Mouse (Mus musculus): ENCODE measurements around the gene Alpk3. TPM values are rescaled to one million over a fixed set of nuclear protein-coding genes. Genes with fewer than 3 reads are reported as not detected.

The Alpk3 gene
- total RNA-seq, 2 experiments from 2014 or later: 286 to 347 TPM

DNA sequence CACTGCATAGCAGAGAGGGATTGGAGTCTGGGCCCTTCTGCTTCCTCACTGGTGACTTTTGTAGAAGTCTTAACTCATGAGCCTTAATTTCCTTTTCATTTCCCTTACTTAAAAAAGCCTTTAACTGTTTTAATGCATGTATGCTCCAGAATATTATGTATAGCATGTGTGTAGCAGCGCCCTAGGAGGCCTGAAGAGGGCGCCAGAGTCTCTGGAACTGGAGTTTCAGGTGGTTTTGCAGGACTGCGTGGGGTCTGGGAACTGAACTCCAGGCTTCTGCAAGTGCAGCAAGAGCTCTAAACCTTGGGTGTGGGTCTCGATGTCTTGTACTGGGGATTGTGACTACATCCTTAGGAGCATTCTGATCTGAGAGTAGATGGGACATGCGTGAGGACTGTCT lies 15.9 kb downstream of the Alpk3 start:
- no peak for DNase-seq (ENCODE audit: low spot score)

GRCm38 (mm10) chr7:81074546-81074945 lies 17.1 kb downstream of the Alpk3 start:
- peak; percentile 86 for DNase-seq (ENCODE audit: low spot score)

GRCm38 (mm10) chr7:81075299-81075698 lies 17.9 kb downstream of the Alpk3 start:
- DNase-seq (ENCODE audit: low spot score): no peak

GRCm38 (mm10) chr7:81075732-81076131 lies 18.3 kb downstream of the Alpk3 start:
- DNase-seq (ENCODE audit: low spot score): no peak

DNA sequence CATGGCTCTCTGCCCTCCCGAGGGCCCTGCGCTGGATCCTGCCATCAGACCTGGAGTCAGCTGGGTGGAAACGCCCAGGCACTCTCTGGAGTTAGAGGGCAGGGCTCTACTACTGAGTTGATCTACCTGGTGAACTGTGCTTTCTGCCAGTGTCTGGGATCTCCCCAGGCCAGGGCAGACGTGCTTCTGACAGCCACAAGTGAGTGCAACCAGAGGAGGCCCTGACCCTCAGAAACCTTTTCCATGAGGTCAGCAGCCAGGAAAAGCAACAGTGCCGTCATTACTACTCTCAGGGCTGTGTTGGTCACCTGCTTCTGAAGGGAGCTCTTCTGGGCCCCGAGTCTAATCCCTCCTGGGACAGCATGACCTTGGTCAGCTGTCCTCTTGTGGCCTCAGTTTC lies 19.6 kb downstream of the Alpk3 start:
- peak; percentile 74 for DNase-seq (ENCODE audit: low spot score)

DNA sequence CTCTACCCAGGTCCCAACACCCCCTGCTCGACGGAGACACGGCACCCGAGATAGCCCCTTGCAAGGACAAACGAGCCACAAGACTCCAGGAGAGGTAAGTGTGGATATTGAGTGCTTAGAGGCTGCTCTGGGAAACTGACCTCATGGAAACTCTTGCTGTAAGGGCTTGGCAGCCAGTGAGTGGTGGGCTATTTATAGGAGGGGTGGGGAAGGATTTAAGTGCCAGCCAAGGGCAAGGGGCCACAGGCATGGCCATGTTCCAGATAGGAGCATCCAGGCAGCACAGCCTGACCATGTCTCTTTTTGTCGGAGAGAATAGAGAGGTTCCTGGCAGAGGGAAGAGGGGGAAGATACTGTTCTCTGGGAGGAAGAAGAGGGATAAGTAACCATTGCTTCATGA lies 21.3 kb downstream of the Alpk3 start:
- DNase-seq (ENCODE audit: low spot score): peak; percentile 71

GRCm38 (mm10) chr7:81093420-81093965 lies 36.1 kb downstream of the Alpk3 start:
- no peak for DNase-seq (ENCODE audit: low spot score)

DNA sequence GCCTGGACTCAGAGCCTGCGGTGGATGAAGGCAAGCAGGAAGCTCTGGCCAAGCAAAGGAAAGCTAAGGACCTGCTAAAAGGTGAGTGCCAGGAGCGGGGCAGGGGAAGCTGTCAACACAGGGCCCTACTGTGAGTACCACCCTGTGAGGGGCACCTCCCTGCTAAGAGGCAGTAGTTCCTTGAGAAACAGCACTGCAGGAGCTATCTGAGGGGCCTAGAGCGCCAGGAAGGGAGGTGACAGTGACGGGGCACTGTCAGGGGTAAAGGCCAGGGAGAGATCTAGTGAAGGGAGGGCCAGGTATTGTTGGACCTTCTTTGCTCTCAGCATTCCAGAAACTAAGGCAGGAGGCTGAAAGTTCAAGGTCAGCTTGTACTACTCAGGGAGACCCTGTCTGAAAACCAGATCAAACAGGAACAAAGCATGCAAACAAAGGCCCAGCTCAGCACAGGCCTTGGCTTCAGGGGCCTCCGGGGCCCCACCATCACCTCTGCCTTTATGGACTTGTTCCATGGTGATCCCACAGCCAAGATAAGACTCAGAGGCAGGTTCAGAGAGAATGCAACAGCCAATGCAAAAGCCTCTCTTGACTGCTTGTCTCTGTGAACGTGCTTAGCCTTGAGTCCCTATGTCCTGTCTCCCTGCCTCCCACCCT lies 36.8 kb downstream of the Alpk3 start:
- no peak for DNase-seq (ENCODE audit: low spot score)

DNA sequence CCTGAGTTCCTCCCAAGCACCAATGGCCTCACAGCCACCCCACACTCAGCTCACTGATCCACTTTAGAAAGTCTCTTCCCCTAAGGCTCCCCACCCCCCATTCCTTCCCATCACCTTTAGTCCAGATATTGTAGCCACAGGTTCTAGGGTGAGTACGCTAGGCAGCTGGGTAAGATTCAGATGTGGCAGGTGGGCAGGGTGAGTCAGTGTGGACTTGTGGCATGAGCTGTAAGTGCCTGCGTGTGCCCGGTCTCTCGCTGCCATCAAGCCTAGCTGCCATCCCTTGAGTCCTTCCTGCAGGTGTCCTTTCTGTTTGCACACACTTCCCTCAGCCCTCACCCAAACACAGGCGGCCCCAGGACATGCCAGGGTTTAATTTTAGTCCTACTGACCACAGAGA lies 42.9 kb downstream of the Alpk3 start:
- no peak for DNase-seq (ENCODE audit: low spot score)

GRCm38 (mm10) chr7:81102854-81103253 lies 45.5 kb downstream of the Alpk3 start:
- no peak for DNase-seq (ENCODE audit: low spot score)

DNA sequence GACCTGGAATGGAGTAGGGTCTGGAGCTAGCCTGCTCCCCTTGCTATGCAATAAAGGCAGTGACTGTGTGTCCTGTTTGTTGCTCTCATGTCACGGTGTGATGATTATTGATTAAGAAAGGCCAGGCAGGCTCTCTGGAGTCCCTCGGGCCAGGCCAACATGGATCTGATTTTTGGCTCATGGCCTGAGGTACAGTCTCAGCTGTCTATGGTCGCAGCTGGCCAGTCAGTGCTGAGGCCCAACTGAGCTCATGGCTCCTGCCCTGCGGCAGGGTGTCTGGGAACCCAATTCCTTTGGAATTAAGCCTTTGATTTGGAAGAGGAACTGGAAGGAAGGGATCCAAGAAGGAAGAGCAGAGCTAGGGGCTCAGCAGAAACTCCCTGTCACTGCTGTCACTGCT lies 48.1 kb downstream of the Alpk3 start:
- peak; percentile 35 for DNase-seq (ENCODE audit: low spot score)

- DNase-seq (ENCODE audit: low spot score): no peak
These were observed 50.8 kb downstream of the Alpk3 start for GRCm38 (mm10) chr7:81108226-81108625.

- DNase-seq (ENCODE audit: low spot score): peak; percentile 91
These were observed 52.6 kb downstream of the Alpk3 start for GRCm38 (mm10) chr7:81109717-81110651.

DNA sequence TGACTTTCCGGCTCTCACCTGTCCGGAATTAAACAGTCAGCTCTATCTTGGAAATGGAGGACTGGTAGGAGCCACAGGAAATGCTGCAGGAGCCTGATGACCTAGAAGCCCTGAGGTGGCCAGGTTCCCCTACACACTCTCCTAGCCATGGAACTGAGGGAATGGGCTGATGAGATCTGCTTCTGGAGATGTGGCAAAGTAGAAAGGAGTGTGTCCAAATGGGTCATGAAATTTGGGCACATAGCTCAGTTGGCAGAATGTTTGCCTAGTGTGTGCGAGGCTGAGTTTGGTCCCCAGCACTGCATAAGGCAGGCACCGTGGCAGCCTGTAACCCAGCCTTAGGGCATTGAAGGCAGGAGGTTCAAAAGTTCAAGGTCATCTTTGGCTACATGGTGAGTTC lies 53.4 kb downstream of the Alpk3 start:
- no peak for DNase-seq (ENCODE audit: low spot score)

DNA sequence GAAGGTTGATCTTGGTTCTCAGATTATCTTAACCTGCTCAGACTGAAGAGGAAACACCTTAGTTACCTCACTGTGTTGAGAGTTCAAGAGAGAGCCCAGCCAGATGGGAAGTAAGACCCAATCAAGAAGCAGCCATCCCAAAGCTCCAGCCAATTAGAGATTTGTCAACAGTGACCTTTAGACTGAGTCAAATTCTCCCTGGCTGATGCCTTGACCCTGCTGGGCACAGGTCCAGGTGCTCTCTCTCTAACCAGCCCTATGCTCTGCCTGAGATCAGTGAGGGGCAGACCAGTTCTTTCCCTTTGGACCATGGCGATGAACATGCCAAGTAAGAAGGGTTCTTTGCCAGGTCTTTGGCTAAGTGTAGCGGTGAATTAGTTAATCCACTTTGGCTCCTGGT lies 54.3 kb downstream of the Alpk3 start:
- DNase-seq (ENCODE audit: low spot score): no peak

GRCm38 (mm10) chr7:81112686-81113360 lies 55.4 kb downstream of the Alpk3 start:
- no peak for DNase-seq (ENCODE audit: low spot score)

DNA sequence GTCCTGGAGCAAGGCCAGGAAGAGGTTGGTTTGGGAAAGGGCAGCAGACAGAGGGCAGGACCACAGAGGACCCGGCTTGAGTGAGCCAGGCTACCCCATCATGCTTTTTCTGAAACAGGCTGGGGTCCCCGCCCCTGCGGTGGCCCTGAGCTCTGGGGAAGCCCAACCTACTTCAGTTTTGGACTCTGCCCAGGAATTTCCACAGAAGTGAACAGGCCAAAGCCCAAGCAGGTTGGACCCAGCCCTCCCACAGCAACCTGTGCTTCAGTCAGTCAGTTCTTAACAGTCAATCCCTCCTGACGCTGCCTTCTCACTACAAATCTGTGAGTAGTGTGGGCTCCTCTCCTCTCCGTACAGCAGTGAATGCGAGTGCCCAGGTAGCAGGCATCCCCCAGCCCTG lies 57.2 kb downstream of the Alpk3 start, which contains the start of gene Slc28a1:
TSS of gene Slc28a1 (plus strand) at position 245 of the 400 bp plus-strand sequence.
- DNase-seq (ENCODE audit: low spot score): no peak

DNA sequence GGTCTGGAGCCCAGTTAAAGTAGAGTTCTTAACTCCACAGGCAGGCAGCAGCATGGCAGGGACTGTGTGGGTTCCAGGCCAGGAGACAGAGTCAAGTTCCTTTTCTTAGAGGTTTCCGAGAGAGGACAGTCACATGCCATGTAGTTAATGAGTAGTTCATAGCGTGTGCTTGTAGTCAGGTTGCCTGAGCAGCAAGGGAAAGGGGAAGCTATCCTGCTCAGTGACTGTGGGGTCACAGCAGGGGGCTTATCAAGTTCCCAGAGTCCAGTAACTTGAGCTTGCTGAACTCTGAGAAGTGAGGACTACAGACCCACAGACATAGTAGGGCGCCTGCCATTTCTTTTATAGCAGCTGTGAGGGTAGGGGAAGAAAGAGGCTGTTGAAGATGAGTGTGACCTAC lies 63.7 kb downstream of the Alpk3 start:
- peak; percentile 37 for DNase-seq (ENCODE audit: low spot score)

DNA sequence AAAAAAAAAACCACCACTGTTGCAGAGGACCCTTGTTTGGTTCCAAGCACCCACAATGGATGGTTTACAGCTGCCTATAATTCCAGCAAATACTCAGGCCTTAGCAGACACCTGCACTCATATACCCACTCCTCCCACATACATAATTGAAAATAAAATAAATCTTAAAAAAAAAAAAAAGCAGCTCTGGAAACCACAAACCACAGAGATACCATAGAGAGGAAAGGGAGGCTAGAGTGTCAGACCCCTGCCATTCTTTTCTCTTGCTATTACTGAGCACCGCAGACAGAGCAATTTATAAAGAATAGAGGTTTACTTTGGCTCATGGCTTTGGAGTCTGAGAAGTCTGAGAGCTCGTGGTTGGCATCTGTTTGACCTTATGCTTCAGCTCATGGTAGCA lies 65.4 kb downstream of the Alpk3 start:
- DNase-seq (ENCODE audit: low spot score): no peak

DNA sequence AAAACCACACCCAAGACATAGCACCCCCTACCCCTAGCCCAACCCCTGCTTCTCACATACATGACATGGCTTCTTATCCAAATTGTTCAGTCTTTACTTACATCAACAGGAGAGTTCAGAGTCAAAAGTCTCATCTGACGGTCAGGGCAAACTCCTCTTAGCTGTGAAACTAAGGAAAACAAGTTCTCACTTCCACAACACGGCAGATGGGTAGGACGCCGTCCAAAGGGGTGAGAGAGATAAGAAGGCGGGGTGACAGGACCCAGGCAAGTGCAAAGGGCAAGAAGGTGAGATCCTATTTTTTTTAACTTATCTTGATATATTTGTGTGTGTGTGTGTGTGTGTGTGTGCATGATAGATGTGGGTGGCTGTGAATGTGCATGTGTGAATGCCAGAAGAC lies 66.2 kb downstream of the Alpk3 start:
- DNase-seq (ENCODE audit: low spot score): no peak

DNA sequence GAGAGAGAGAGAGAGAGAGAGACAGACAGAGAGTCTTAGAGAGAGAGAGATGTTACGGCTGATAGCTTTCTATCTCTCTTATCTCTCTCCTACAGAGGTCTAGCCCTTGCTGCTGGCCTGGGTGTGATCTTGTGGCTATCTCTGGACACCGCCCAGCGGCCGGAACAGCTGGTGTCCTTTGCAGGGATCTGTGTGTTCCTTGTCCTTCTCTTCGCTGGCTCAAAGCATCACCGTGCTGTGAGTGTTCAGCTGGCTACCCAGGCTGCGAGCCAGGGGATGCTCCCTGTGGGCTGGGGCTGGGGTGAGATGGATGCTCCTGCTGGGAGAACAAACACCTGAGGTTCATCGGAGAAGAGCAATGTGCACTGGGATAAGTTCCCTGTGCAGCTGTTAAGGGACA lies 67.4 kb downstream of the Alpk3 start:
- DNase-seq (ENCODE audit: low spot score): peak; percentile 87
